Mouse (Mus musculus) CH12.LX (cell line): Measurements from ENCODE around the gene Dcun1d5.

ENCODE experiments used
- CTCF ChIP-seq, 2 experiments: IDR thresholded peaks in 1 of 2; conservative IDR thresholded peaks in 1 of 2; 2 replicates each; pipeline ENCODE4 v1.5.1; 2011 to 2012; ENCODE audit warnings: low read depth in 2 of 2, low read length in 2 of 2, improper control_type of control experiment in 1 of 2, inconsistent platforms in 1 of 2, mild to moderate bottlenecking in 1 of 2, moderate library complexity in 1 of 2
- EP300 ChIP-seq: IDR thresholded peaks from 2 replicates; pipeline ENCODE4 v1.6.1; 2011; ENCODE audit warnings: low read length, improper control_type of control experiment
- POLR2A ChIP-seq: IDR thresholded peaks from 2 replicates; pipeline ENCODE4 v1.6.1; 2011; ENCODE audit warnings: low read depth, mild to moderate bottlenecking, improper control_type of control experiment, low read length
- SMC3 ChIP-seq: IDR thresholded peaks from 2 replicates; pipeline ENCODE4 v1.6.1; 2011; ENCODE audit warnings: low read depth, low read length, improper control_type of control experiment
- UBTF ChIP-seq: IDR thresholded peaks from 2 replicates; pipeline ENCODE4 v1.6.1; 2012; ENCODE audit warnings: low read depth, mild to moderate bottlenecking, inconsistent platforms, low read length, improper control_type of control experiment, moderate library complexity
- ZC3H11A ChIP-seq: IDR thresholded peaks from 2 replicates; pipeline ENCODE4 v1.6.1; 2012; ENCODE audit warnings: low read depth, mild to moderate bottlenecking, inconsistent platforms, low read length, improper control_type of control experiment

DNA sequence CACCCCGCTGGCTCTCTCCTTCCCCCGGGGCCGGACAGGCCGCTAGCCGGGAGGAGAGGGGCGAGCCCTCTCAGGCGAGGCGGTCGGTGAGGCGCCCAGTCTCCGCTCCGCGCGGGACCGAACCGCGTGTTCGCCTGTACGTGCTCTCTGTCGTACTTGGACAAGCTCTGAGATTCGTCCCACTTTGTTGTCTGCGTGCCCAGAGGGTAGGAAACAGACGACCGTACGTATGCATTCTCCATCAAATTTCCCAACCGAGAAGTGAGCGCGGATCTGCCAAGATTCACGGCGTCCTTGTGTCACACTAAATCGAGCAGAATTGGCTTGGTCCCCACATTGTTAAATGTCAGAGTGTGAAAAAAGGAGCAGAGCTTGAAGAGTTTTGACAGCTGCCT is 574 bp downstream of the Dcun1d5 start:
- no peak for TF ChIP-seq UBTF
- no peak for TF ChIP-seq CTCF (conservative IDR thresholded peaks at IDR 0.05 in 1 of 2, IDR thresholded peaks at IDR 0.05 in 1 of 2; ENCODE audit: low read depth in 2 of 2, low read length in 2 of 2)
- no peak for TF ChIP-seq EP300
- no peak for TF ChIP-seq POLR2A
- no peak for TF ChIP-seq SMC3
- no peak for TF ChIP-seq ZC3H11A
